Mouse (Mus musculus): Measurements from ENCODE around the gene Capn3. TPM values are rescaled to one million over a fixed set of nuclear protein-coding genes. Genes with fewer than 3 reads are reported as not detected.

The Capn3 gene
- polyA plus RNA-seq, 1 experiment from 2014 or later: 0.55 TPM

- TF ChIP-seq EP300 (IDR thresholded peaks at IDR 0.05): no peak
- TF ChIP-seq CTCF (IDR thresholded peaks at IDR 0.05): no peak
- Histone ChIP-seq H3K27ac (ENCODE audit: low read length) (no peak overlapping the region), H3K9me3 (ENCODE audit: low read length) (no peaks in the 10 kb centered on the region), H3K4me1 (ENCODE audit: insufficient read depth, low read depth, low read length) (no peaks in the 10 kb centered on the region), H3K4me2 (replicated peaks; ENCODE audit: low read depth, low read length) (no peak overlapping the region), H3K27me3 (replicated peaks; ENCODE audit: insufficient read depth, low read length) (no peaks in the 10 kb centered on the region), H3K36me3 (ENCODE audit: insufficient read depth, low read length) (no peaks in the 10 kb centered on the region), H3K9ac (replicated peaks; ENCODE audit: low read depth) (no peak overlapping the region), H3K4me3 (ENCODE audit: low read depth, low read length) (no peak overlapping the region)
- 61% methylated on average over 8 of the region's 8 CpGs for WGBS
- no peak for DNase-seq (ENCODE audit: low spot score)
- ATAC-seq: no peak
These were observed 8.3 kb downstream of the Capn3 start for GRCm38 (mm10) chr2:120464091-120464490.

- Histone ChIP-seq H3K9ac (replicated peaks; ENCODE audit: low read depth) (no peak overlapping the region), H3K4me1 (ENCODE audit: insufficient read depth, low read depth, low read length) (no peaks in the 10 kb centered on the region), H3K27ac (ENCODE audit: low read length) (no peak overlapping the region), H3K36me3 (ENCODE audit: insufficient read depth, low read length) (no peaks in the 10 kb centered on the region), H3K9me3 (ENCODE audit: low read length) (no peaks in the 10 kb centered on the region), H3K4me3 (ENCODE audit: low read depth, low read length) (no peak overlapping the region), H3K4me2 (replicated peaks; ENCODE audit: low read depth, low read length) (no peak overlapping the region), H3K27me3 (replicated peaks; ENCODE audit: insufficient read depth, low read length) (no peaks in the 10 kb centered on the region)
- ATAC-seq (no peak), DNase-seq (ENCODE audit: low spot score) (peak; percentile 45)
- 80% methylated on average over 2 of the region's 2 CpGs for WGBS
- TF ChIP-seq CTCF (IDR thresholded peaks at IDR 0.05): no peak
- TF ChIP-seq EP300 (IDR thresholded peaks at IDR 0.05): no peak
These were observed 9.0 kb downstream of the Capn3 start for GRCm38 (mm10) chr2:120464732-120465396.

DNA sequence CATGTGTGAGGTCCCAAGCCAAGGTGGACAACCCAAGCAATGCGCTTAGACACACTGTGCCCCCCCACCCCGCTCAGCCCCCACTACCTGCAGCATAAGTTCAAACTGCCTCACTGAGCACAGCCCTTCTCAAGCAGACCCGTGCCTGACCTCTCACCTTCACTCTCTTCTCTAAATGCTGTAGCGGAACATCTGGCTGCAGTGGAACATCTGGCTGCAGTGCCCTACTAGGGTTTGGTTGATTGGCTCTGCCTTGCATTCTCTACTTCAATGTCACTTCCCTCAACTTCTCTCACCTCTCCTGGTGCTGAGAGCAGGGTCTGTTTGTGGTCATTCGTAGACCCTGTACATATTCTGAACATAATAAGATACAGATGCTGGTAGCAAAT lies 9.6 kb downstream of the Capn3 start:
- no peak for DNase-seq (ENCODE audit: low spot score)
- H3K9ac ChIP-seq (replicated peaks; ENCODE audit: low read depth): no peak overlapping the region
- 75% methylated on average over 5 of the region's 5 CpGs for WGBS
- no peaks in the 10 kb centered on the region for H3K36me3 ChIP-seq (ENCODE audit: insufficient read depth, low read length)
- no peaks in the 10 kb centered on the region for H3K4me1 ChIP-seq (ENCODE audit: insufficient read depth, low read depth, low read length)
- H3K9me3 ChIP-seq (ENCODE audit: low read length): no peaks in the 10 kb centered on the region
- TF ChIP-seq EP300 (IDR thresholded peaks at IDR 0.05): no peak
- no peak for TF ChIP-seq CTCF (IDR thresholded peaks at IDR 0.05)
- no peaks in the 10 kb centered on the region for H3K27me3 ChIP-seq (replicated peaks; ENCODE audit: insufficient read depth, low read length)
- no peak overlapping the region for H3K4me2 ChIP-seq (replicated peaks; ENCODE audit: low read depth, low read length)
- H3K27ac ChIP-seq (ENCODE audit: low read length): no peak overlapping the region
- no peak overlapping the region for H3K4me3 ChIP-seq (ENCODE audit: low read depth, low read length)
- no peak for ATAC-seq

DNA sequence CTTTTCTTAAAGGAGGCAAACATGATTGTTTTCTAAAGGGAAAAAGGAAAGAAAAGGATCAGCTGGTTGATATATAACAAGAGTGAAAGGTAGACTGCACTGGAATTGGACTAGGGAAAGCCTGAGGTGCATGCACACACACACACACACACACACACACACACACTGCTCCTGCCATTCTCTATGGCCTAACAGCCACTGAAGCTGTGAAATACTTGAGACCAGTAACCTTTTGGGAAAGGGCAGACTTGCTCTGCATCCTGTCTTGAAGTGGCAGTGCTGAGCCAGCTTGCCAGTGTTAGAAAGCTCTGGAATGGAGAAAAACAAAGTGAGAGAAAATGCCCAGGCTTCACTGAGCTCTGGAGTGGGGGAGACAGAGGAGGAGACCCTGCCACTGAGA lies 12.2 kb downstream of the Capn3 start:
- Histone ChIP-seq H3K36me3 (ENCODE audit: insufficient read depth, low read length) (no peaks in the 10 kb centered on the region), H3K27me3 (replicated peaks; ENCODE audit: insufficient read depth, low read length) (no peaks in the 10 kb centered on the region)
- TF ChIP-seq CTCF (IDR thresholded peaks at IDR 0.05) (no peak), EP300 (IDR thresholded peaks at IDR 0.05) (no peak)

DNA sequence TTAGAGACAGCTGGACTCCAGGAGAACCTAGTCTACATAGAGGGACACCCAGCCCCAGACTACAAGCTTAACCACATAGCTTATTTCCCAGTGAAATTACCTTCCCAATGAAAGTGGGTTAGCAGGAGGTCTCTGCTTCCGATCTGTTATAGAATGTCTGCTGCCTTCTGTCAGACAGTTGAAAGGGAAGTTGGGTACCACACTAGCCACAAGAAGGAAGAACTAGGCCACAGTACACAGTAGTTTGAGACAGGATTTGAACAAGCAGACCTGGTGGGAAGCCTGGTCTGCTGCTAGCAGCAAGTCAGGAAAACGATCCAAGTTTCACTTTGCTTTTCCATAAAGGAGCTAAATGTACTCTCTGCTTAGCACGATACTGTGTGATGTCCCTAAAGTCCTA lies 13.4 kb downstream of the Capn3 start:
- no peaks in the 10 kb centered on the region for H3K9me3 ChIP-seq (ENCODE audit: low read length)
- ATAC-seq (no peak), DNase-seq (ENCODE audit: low spot score) (no peak)
- no peak overlapping the region for H3K4me2 ChIP-seq (replicated peaks; ENCODE audit: low read depth, low read length)
- no peaks in the 10 kb centered on the region for H3K27me3 ChIP-seq (replicated peaks; ENCODE audit: insufficient read depth, low read length)
- no peak overlapping the region for H3K27ac ChIP-seq (ENCODE audit: low read length)
- H3K36me3 ChIP-seq (ENCODE audit: insufficient read depth, low read length): no peaks in the 10 kb centered on the region
- H3K9ac ChIP-seq (replicated peaks; ENCODE audit: low read depth): no peak overlapping the region
- H3K4me3 ChIP-seq (ENCODE audit: low read depth, low read length): no peak overlapping the region
- TF ChIP-seq CTCF (IDR thresholded peaks at IDR 0.05) (no peak), EP300 (IDR thresholded peaks at IDR 0.05) (no peak)
- 82% methylated on average over 3 of the region's 3 CpGs for WGBS
- no peaks in the 10 kb centered on the region for H3K4me1 ChIP-seq (ENCODE audit: insufficient read depth, low read depth, low read length)

More for the DNA sequence above, 12.2 kb downstream of the Capn3 start:
- H3K9me3 ChIP-seq (ENCODE audit: low read length): no peaks in the 10 kb centered on the region
- H3K27ac ChIP-seq (ENCODE audit: low read length): no peak overlapping the region
- DNase-seq (ENCODE audit: low spot score): no peak
- no peak overlapping the region for H3K4me2 ChIP-seq (replicated peaks; ENCODE audit: low read depth, low read length)
- no peaks in the 10 kb centered on the region for H3K4me1 ChIP-seq (ENCODE audit: insufficient read depth, low read depth, low read length)
- no peak overlapping the region for H3K4me3 ChIP-seq (ENCODE audit: low read depth, low read length)
- no peak overlapping the region for H3K9ac ChIP-seq (replicated peaks; ENCODE audit: low read depth)
- no peak for ATAC-seq

DNA sequence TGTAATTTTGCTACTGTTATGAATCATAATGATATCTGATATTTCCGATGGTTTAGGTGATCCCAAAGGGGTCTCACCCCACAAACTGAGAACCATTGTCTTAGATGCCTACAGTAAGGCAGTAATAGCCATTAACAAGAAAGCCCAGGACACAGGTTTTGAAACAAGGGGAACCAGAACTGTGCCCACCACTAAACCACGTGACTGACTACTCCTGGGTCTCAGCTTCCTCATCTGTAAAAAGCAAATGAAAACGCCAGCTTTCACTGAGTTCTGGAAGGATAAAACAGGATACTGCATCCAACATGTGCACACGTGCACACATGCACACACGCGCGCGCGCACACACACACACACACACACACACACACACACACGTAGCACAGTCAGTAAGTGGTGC lies 13.9 kb downstream of the Capn3 start:
- H3K4me2 ChIP-seq (replicated peaks; ENCODE audit: low read depth, low read length): no peak overlapping the region
- H3K9me3 ChIP-seq (ENCODE audit: low read length): no peaks in the 10 kb centered on the region
- H3K36me3 ChIP-seq (ENCODE audit: insufficient read depth, low read length): no peaks in the 10 kb centered on the region
- H3K9ac ChIP-seq (replicated peaks; ENCODE audit: low read depth): no peak overlapping the region
- H3K4me1 ChIP-seq (ENCODE audit: insufficient read depth, low read depth, low read length): no peaks in the 10 kb centered on the region
- TF ChIP-seq CTCF (IDR thresholded peaks at IDR 0.05) (no peak), EP300 (IDR thresholded peaks at IDR 0.05) (no peak)
- no peak overlapping the region for H3K27ac ChIP-seq (ENCODE audit: low read length)
- DNase-seq (ENCODE audit: low spot score) (no peak), ATAC-seq (no peak)
- H3K27me3 ChIP-seq (replicated peaks; ENCODE audit: insufficient read depth, low read length): no peaks in the 10 kb centered on the region
- WGBS: 86% methylated on average over 10 of the region's 10 CpGs
- H3K4me3 ChIP-seq (ENCODE audit: low read depth, low read length): no peak overlapping the region

GRCm38 (mm10) chr2:120470856-120471255 lies 15.0 kb downstream of the Capn3 start:
- no peaks in the 10 kb centered on the region for H3K9me3 ChIP-seq (ENCODE audit: low read length)
- no peaks in the 10 kb centered on the region for H3K27me3 ChIP-seq (replicated peaks; ENCODE audit: insufficient read depth, low read length)
- H3K4me1 ChIP-seq (ENCODE audit: insufficient read depth, low read depth, low read length): no peaks in the 10 kb centered on the region
- DNase-seq (ENCODE audit: low spot score) (no peak), ATAC-seq (no peak)
- no peak for TF ChIP-seq CTCF (IDR thresholded peaks at IDR 0.05)
- TF ChIP-seq EP300 (IDR thresholded peaks at IDR 0.05): no peak
- H3K9ac ChIP-seq (replicated peaks; ENCODE audit: low read depth): no peak overlapping the region
- no peak overlapping the region for H3K27ac ChIP-seq (ENCODE audit: low read length)
- H3K4me2 ChIP-seq (replicated peaks; ENCODE audit: low read depth, low read length): no peak overlapping the region
- H3K4me3 ChIP-seq (ENCODE audit: low read depth, low read length): no peak overlapping the region
- H3K36me3 ChIP-seq (ENCODE audit: insufficient read depth, low read length): no peaks in the 10 kb centered on the region
- WGBS: 68% methylated on average over 4 of the region's 4 CpGs

All from lung, postnatal 0 days (tissue).